Mouse (Mus musculus) bone marrow, adult 2 months (tissue): ENCODE results near the gene Atp1a2.
A peak's percentile ranks its signal among the peaks of the same experiment; 100 is the strongest.

Experiments
- CTCF ChIP-seq: fragments of 200-500 bp; IDR thresholded peaks from 2 replicates; pipeline ENCODE4 v1.5.1; 2011; ENCODE audit warnings: low read length, control low read depth; ENCODE audit not compliant: control insufficient read depth, insufficient read depth
- POLR2A ChIP-seq: fragments of 200-500 bp; IDR thresholded peaks from 2 replicates; pipeline ENCODE4 v1.6.1; 2011; ENCODE audit warnings: low read depth, mild to moderate bottlenecking, control low read depth, low read length, borderline replicate concordance; ENCODE audit not compliant: control insufficient read depth

DNA sequence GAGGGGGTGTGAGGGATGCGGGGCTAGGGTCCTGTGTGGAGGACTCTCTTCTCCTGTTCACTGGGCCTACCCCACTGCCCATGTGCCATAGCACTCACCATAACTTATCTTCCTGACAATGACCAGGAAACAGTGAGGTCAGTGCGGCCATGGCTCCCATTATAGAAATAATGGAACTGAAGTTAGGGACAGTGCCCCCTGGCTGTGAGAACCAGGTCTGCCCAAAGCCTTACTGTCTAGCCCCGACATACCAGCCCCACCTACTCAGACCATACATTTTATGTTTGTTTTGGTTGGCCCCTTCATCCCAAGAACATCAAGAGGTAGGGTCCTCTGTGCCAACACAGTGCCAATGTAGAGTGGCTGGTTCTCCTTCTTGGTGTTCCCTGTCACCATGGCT lies 7.8 kb upstream of the Atp1a2 start:
- peak; percentile 37; the same call in 1 of the 2 replicates for TF ChIP-seq CTCF
- TF ChIP-seq POLR2A: no peak
